Mouse (Mus musculus) megakaryocyte, embryonic 14.5 days (primary cell): ENCODE data around the gene Mndal.
"Not testable (repeated sequence)": the region's sequence is repeated elsewhere in the genome, so short reads cannot be mapped to it uniquely, and the experiment has no call there.

Experiments
- FLI1 ChIP-seq: IDR thresholded peaks from 2 replicates; pipeline ENCODE4 v1.6.1; 2012; ENCODE audit warnings: low read length, inconsistent platforms, mixed read lengths
- GATA1 ChIP-seq: IDR thresholded peaks from 3 replicates; pipeline ENCODE4 v1.6.1; 2012; ENCODE audit warnings: mixed read lengths, low read length, inconsistent platforms, borderline replicate concordance

DNA sequence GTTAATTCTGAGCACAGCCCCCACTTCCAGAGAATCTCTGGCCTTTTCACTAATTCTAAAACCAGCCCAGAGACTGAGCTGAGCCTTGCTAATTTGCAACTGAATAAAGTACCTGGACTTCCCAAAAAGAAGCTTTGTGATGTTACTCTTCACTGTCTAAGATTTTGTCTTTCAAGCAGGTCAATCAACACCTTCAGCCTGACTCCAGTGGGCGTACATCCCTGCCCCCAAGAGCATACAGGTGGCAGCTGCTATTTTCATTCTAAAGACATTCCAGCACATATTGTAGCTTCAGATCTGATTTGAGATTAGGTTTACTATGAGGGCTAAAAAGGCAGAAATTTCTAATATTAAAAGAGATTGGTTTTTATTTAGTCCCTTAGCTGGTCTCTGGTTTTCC lies 73.7 kb downstream of the Mndal start:
- not testable (repeated sequence) for TF ChIP-seq GATA1, FLI1
